Mouse (Mus musculus) myocyte (in vitro differentiated cells): Measurements from ENCODE around the gene Rpf2.

ENCODE experiments used
- E2F4 ChIP-seq: IDR thresholded peaks from one replicate; pipeline ENCODE4 v1.6.1; 2011; ENCODE audit warnings: mild to moderate bottlenecking, control low read depth, moderate library complexity; ENCODE audit not compliant: insufficient read depth
- MYOD1 ChIP-seq, 3 experiments: IDR thresholded peaks; one replicate each; pipeline ENCODE4 v1.6.1; 2011; ENCODE audit warnings: control low read depth in 2 of 3, low read depth in 2 of 3, mild to moderate bottlenecking in 2 of 3, moderate library complexity in 1 of 3; ENCODE audit not compliant: insufficient read length in 2 of 3, control insufficient read depth in 1 of 3
- POLR2A ChIP-seq: IDR thresholded peaks from one replicate; pipeline ENCODE4 v1.6.1; 2011; ENCODE audit warnings: low read depth, mild to moderate bottlenecking, control low read depth, moderate library complexity; ENCODE audit not compliant: insufficient read length
- TCF3 ChIP-seq: IDR thresholded peaks from one replicate; pipeline ENCODE4 v1.6.1; 2011; ENCODE audit warnings: low read depth, control low read depth; ENCODE audit not compliant: insufficient read length
- USF1 ChIP-seq: IDR thresholded peaks from one replicate; pipeline ENCODE4 v1.6.1; 2011; ENCODE audit warnings: low read depth, mild to moderate bottlenecking, control low read depth, moderate library complexity

GRCm38 (mm10) chr10:40260305-40260704 is 13.5 kb upstream of the Rpf2 start:
- no peak for TF ChIP-seq POLR2A
- TF ChIP-seq USF1: no peak
- no peak for TF ChIP-seq E2F4
- no peak for TF ChIP-seq TCF3
- no peak for TF ChIP-seq MYOD1 (IDR thresholded peaks at IDR 0.05; ENCODE audit: control insufficient read depth in 1 of 3, insufficient read length in 2 of 3, low read depth in 2 of 3)
